Mouse (Mus musculus) lung, postnatal 0 days (tissue): Measurements from ENCODE around the gene Ptprs.

Experiments used
- CTCF ChIP-seq: IDR thresholded peaks from 2 replicates; pipeline ENCODE4 v1.5.1; 2016; ENCODE audit warnings: antibody characterized with exemption, mild to moderate bottlenecking
- EP300 ChIP-seq: IDR thresholded peaks from 2 replicates; pipeline ENCODE4 v1.6.1; 2016; ENCODE audit warnings: antibody characterized with exemption, mild to moderate bottlenecking, control low read depth

GRCm38 (mm10) chr17:56424726-56425583 is 51.3 kb downstream of the Ptprs start:
- TF ChIP-seq CTCF (no peak), EP300 (no peak)
